Mouse (Mus musculus) mesoderm, embryonic 11.5 days (tissue): ENCODE data around the gene Crb3.
"Not testable (repeated sequence)": the region's sequence is repeated elsewhere in the genome, so short reads cannot be mapped to it uniquely, and the experiment has no call there.

Experiments used
- DNase-seq: peaks from one replicate; pipeline ENCODE4 v3.0.0-alpha.2; 2012; ENCODE audit warnings: low read depth, low spot score

Gene Crb3

DNA sequence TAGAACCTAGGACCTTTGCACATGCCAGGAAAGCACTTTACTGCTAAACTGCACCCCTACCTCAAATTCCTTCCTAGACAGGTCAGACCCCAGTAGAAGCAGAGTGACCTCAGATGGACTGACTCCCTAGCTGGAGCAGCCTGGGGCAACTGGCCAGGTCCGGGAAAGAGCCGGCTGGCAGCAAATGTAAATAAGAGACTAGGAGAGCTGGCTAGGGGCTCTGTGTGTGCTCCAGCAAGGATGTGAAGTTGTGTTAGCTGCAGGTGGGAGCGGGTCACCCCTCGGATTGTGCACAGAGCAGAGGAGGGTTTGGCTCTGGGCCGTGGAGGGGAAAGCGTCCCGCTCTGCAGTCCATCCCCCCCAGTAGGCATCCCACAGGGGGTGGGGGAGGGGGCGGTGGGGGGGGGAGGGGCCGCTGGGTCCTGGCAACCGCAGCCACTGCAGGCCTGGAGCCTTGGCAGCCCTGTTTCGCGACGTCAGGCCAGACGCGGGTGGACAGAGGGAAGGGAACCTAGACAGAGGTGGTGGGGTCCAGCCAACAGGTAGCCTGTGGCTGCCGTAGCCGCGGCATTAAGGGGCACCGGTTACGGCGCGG lies at the start of gene Crb3:
Crb3 (plus strand) TSS at position 215 of the 595 bp plus-strand sequence.
- DNase-seq: no peak

DNA sequence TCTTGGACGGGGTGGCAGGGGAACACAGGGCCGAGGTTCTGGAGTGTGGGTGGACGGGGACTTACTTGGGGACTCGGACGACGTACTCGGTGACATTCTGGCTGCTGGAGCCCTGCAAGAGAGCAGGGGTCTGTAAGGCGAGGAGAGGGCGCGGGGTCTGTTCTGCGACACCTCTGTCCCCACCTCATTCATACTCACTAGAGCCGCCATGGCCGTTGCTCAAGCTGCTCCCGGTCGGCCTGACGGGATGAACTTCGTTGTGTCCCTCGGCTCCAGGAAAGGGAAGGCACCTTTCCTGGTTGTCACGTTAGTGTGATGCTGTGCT lies 48.0 kb upstream of the Crb3 start:
- no peak for DNase-seq

DNA sequence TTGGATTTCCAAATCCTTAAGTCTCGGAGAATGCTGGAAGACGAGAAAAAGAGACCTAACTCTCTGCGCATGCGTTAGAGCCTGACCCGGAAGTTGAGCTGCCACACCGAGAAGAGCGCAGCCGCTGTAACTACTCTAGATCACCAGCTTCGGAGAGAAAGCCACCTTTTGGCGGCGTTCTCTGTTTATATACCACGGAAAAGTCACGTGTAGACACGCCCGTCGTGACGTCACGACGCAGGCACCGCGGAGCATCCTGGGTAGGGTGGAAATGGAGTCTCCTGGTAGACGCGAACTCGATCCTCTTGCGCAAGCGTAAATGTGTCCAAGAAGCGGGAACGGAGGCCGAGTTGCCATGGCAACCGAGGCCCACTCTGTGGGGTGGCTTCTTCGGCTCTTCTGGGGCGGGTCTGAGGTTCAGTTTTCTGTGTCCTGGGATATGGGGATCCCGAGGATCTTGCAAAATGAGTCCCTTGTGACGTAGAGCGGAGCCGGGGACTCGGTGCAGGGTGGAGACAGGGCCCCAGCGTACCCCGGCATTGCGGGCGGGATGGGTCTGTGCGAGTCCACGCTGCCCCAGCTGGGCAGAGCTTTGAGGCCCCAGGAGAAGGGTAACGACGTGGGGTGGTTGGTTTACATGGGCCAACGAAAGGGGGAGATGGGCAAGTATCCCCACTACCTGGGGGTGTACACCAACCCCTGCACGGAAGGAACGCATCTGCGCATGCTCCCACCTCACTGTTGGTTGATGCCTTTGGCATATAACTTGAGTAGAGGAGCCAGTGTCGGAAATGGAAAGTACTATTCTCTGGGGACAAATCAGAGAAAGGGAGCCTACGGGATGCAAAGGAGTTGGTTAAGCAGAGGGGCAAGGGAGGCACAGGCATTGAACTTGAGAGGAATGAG lies 47.4 kb upstream of the Crb3 start, which contains the start of the genes Gtf2f1 and Gm17949:
Gtf2f1 (minus strand) TSS at position 53 of the 906 bp plus-strand sequence.
Gm17949 (plus strand) TSS at position 234 of the 906 bp plus-strand sequence.
- peak; percentile 100 for DNase-seq

DNA sequence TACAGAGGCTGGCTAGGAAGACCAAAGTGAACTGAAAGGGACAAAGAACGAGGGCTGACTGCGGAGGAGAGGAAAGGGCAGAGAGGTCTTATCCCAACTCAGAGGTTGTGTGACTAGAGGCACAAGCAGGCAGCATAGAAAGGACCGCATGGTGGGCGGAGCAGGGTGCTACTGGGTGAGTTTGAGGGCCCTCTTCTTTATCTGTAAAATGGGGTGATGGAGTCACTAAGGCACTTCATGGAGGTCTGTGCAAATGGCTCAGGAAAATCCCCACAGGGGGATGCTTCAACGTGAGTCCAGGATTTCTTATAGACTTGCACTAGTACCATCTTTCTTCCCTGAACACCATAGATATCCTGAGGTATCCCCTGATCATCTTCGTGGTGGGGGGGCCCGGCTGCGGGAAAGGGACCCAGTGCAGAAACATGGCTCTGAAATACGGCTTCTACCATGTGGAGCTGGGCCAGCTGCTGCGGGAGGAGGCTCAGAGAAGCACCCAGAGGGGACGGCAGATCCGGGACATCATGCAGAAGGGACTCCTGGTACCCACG lies 46.6 kb upstream of the Crb3 start:
- DNase-seq: no peak

DNA sequence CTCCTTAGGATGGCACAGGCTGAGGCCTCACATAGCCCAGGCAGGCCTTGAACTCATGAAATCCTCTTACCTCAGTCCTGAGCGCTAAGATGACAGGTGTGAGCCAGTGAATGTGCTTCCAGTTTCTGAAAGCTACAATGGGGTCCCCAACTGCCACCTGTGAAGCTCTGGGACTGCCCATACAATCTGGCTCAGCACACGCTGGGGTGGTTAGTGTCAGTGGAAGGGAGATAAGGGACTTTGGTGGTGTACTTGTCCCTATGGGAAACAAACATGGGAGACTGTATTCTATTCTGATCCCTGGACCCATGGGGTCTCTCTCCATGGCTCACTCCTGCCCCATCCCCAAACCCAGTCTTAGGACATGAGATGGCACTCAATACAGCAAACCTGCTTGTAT lies 39.2 kb upstream of the Crb3 start:
- no peak for DNase-seq

DNA sequence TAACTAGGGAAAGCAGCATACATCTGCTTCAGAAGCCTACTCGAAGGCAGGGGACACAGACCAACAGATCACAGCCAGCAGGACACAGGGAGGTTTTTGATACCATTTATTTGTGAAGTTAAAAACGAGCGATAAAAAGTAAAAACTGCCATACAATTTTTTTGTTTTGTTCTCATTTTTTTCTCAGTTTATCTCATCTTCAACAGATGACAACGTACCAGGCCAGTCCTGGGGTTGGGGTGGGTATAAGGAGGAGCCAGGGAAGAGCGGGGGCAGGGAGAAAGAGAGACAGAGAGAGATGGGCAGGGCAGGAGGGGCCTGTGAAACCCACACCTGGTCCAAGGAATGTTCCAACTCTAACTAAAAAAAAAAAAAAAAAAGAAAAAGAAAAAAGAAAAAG lies 37.9 kb upstream of the Crb3 start:
- DNase-seq: no peak

DNA sequence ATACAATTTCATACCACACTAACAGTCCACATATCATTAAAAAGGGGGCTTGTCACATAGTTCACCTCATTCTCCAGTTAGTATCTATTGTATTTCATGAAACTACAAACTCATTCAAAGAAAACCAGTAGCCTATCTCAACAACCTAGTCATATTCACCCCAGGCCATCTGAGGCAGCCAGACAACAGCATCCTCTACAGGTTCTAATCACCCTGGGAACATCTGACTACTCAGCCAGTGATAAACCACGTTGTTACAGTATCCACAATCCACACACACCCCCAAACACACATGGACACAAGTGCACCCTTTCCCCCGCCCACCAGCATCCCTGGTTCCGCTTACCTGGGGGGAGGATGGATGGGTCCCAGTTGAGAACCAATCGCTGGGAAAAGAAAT lies 31.4 kb upstream of the Crb3 start:
- DNase-seq: no peak

DNA sequence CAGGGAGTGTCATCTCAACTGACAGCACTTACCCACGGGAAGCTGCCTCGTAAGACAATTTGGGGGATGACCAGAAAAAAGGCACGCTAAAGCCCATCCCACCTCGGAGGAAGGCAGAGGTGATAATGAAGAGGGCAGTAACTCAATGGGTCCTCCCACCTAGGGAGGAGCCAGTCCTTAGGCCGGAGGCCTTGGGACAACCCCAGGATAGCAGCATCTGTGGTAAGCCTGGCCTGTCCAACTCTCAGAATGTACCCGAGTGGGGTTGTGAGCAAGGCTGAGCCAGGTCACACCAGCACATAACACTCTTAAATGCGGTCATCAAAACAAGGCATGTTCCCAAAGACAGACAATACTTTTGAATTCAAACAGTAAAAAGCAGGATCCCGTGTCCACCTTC lies 29.2 kb upstream of the Crb3 start:
- DNase-seq: no peak

DNA sequence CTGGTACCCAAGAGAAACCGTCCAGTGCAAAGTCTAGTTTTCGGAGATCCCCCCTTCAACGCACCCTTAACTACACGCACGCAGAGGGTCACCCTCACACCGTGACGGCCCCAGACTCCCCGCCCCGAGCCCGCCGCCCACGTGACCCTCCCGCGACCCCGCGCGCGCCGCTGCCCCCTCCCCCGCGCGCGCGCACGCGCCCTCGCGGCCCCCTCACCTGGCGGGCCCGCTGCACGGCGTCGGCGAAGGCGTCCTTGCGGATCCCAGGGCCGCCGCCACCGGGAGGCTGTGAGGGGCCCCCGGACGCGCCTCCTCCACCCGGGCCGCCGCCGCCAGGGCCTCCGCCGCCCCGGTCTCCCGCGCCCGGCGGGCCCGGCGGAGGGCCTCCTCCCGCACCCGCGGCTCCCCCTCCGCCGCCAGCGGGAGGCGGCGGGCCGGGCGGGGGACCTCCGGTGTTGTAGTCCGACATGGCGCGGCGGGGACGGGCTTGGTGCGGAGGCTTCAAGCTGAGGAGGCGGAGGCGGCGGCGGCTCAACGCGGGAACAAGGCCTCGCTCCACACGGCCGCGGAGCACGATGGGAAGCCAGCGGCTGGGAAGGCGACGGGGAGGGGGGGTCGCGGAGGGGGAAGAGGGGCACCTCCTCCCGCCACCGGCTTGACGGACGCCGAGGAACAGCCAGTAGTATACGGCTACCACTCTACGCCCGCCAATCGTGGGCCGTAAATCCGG lies 27.8 kb upstream of the Crb3 start, which contains the start of gene Khsrp:
Khsrp (minus strand) TSS at position 592 of the 730 bp plus-strand sequence.
- DNase-seq: peak; percentile 49

DNA sequence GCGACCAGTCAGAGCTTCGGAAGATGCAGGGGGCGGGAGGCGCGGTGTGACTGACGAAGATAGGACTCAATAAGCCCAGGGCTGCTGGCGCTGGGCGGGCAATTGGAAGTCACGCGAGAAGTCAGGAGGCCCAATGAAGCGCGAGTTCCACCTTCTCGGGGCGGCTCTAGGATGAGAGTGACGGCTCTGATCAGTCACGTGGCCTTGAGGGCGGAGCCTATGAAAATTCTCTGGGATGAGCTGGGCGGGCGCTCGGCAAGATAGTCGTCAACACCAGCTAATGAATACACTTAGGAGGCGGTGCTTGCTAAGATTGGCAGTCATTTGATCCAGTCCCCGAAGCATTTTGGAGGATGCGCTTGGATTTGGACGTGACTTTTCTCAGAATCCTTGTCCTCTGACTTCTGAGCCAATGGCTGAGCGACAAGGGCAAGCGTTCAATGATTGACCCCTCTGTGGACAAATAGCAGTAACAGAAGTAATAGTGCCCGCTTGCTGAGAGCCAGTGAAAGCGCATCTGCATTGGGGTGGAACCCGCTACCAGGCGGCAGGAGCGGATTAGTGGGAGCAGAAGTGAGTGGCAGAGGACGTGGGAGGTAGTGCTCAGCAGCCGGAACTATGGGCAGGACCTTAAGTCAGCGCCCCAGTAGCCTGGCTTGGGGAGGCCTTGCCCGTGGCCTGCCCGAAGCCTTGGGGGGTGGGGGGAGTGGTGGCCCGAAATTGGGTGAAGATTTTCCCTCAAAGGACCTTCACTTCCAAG lies 27.1 kb upstream of the Crb3 start:
- peak; percentile 100 for DNase-seq

DNA sequence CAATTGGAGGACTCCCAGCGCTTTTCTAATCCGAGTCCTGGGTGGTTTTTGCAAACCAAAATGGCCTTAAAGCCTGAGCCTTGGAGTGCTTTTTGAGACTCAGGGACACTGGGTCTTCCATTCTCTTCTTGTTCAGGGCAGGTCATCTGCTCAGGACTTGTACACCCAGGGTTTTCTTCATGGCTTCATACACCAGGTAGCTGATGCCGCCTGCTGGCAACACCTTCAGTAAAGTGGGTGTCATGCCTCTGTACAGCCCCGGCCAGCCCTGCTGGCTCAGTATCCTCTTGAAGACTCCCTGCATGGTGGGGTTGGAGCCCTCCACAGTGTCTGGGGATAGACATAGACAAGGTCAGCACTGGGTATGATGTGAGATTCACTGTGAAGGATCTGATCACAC lies 26.1 kb upstream of the Crb3 start:
- no peak for DNase-seq

DNA sequence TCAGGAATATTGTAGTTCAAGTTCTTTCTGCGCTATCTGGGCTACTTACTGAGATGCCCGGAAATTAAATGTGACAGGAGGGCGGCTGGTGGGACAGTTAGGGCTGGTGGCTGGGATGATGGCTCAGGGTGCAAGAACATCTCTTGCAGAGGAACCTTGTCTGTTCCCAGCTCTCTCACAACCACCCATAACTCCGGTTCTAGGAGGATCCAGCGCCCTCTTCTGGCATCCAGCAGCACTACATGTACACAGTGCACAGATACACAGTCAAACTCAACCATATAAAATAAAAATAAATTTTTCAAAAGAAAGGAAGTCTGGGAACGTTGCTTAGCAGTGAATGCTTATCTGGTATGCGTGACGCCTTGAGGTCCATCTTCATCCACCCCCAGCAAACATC lies 19.9 kb upstream of the Crb3 start:
- DNase-seq: no peak

DNA sequence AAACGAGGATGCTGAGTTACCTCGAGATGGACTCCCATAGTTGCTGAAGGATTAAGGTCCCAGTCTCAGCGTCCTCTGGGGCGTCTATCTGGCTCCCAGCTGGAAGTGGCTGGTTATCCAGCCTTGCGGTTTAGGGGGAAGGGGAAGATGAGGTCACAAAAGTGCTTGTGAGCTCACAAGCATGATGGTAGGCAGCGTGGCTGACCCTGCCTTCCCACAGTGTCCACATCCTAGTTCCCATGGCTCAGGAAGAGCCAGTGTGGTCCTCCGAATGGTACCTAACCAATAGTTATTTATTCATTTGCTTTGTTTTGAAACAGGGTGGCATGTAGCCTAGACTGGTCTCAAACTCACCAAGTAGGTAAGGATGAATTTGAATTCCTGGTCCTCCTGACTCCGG lies 17.4 kb upstream of the Crb3 start, which contains the start of gene Slc25a41:
Slc25a41 (minus strand) TSS at position 101 of the 400 bp plus-strand sequence.
- DNase-seq: no peak

DNA sequence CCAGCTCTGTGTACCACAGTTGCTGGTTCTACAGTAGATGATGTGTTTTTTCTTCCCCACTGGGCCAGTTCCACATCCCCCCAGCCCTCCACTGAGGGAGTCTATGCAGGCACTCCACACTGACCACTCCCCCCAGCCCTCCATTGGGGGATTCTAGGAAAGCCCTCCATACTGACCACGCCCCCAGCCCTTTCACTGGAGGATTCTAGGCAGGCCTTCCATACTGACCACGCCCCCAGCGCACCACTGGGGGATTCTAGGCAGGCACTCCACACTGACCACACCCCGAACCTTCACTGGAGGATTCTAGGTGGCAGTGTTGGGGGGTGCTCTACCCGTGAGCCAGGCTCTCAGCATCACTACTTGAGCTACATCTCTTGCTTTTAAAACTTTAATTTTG lies 11.5 kb upstream of the Crb3 start:
- DNase-seq: no peak

DNA sequence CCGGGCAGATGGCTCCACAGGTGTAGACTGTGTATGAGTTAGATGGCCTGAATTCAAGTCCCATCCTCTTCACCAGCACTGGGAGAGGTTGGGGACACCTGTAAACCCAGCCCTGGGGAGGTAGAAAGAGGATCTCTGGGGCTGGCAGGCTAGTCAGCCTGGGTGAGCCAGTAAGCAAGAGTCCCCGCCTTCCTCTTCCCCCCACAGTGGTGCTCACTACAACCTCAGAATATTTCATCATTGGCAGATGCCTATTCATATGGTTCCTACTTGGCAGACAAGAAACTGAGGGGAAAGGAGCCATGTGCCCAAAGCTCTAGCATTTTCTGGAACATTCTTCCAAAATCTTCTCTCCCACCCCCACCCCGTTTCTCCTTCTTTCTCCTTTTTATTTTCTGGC lies 10.1 kb upstream of the Crb3 start:
- DNase-seq: no peak

DNA sequence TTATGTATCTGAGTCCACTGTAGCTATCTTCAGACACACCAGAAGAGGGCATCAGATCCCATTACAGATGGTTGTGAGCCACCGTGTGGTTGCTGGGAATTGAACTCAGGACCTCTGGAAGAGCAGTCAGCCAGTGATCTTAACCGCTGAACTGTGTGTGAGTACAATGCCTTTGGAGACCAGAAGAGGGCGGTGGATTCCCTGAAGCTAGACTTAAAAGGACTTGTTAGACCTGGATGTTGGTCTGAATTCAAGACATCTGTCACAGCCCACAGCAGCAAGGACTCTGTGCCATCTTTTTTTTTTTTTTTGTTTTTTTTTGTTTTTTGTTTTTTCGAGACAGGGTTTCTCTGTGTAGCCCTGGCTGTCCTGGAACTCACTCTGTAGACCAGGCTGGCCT lies 7.2 kb upstream of the Crb3 start:
- DNase-seq: not testable (repeated sequence)

DNA sequence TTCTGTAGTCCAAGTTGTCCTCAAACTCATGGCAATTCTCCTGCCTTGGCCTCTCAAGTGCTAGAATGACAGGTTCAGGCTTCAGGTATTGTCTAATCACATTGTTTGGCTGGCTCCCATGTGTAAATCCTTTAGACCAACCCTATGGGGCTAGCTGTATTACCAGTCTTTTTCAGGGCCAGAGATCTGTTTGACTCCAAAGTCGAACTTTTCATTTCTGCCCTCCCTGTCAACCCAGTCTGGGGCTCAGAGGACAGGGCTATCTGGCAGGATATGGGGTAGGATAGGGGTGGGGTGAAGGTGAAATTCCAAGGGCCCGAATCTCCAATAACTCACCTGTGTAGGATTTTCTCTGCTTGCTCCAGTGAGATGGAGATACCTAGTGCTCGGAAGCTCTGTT lies 2.7 kb upstream of the Crb3 start:
- DNase-seq: no peak

DNA sequence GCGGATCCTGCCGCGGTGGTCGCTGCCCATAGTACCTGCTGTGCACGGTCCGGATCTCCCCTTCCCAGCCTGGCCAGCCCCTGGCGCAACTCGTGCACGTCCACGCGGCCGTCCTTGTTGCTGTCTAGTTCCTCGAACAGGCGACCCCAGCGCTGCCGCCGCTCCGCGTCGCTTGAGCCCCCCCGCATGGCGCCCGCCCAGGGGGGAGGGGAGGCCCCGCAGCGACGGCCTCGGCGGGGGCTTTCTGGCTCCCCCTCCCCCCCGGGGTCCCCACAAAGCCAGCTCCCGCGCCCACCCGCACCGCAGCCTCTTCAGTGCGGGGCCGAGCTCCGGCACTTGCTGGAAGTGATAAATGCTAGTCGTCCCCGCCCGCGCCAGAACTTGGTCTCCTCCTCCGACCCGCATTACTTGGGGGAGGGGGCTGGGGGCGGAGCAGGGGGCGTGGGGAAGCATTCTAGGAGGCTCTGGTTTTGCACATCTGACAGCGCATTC lies 627 bp downstream of the Crb3 start, which contains the start of gene Slc25a23:
Slc25a23 (minus strand) TSS at position 378 of the 492 bp plus-strand sequence.
- peak; percentile 84 for DNase-seq

DNA sequence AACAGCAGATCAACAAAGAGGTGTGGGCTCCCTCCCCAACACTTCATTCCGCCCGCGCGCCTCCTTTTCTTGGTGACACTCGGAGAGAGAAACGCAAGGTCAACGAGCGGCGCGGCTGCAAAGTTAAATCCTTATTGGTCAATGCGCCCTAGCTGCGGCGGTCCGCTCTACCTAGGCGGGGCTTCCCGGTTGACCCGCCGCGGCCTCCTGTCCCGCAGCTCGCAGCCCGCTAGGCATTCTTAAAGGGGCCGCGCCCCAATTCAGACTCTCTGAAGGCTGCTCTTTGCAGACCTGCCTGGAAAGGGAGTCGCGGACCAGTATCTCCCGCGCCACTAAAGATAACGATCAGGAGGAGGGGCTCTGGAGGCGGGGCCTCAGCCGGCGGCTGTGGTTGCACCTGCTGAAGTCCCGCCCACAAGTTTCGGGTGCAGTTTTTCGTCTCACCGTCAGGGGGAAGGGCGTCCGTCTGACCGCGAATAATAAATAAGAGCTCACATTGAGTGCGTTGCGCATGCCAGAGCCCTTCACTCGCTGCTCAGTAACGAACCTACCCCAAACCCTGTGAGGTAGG lies 1.4 kb downstream of the Crb3 start:
- peak; percentile 95 for DNase-seq

DNA sequence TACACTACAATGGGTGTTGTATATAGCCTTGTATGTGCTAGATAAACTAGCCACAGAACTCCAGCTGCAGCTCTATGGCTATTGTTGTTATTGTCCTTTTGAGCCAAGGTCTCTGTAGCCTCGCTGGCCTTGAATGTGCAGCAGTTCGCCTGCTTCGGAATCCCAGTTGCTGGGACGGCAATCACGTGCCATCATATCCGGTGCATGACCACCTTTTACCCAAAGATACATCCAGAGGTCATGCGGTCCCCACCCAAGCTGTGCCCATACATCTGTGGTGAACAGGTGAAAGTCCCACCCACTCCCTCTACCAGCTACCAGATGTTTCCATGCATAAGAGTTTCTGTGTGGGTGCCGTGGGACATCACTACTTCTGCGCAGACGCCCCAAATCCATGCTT lies 2.2 kb downstream of the Crb3 start:
- DNase-seq: no peak
